Mouse (Mus musculus) liver, postnatal 0 days (tissue): Measurements from ENCODE around the gene Fam240b.

ENCODE experiments used
- CTCF ChIP-seq: sonication (generic); IDR thresholded peaks from 2 replicates; pipeline ENCODE4 v1.5.1; 2016; ENCODE audit warnings: antibody characterized with exemption, low read depth
- EP300 ChIP-seq: IDR thresholded peaks from 2 replicates; pipeline ENCODE4 v1.6.1; 2016; ENCODE audit warnings: antibody characterized with exemption, low read depth, mild to moderate bottlenecking

- TF ChIP-seq CTCF = no peak
- no peak for TF ChIP-seq EP300
Observed at GRCm38 (mm10) chr13:64507361-64507760, 9.8 kb upstream of the Fam240b start.
